Mouse (Mus musculus) midbrain, embryonic 12.5 days (tissue): ENCODE data around the gene Smim6. TPM values are rescaled to one million over a fixed set of nuclear protein-coding genes. Genes with fewer than 3 reads are reported as not detected.

Source experiments
- ATAC-seq: fragments of 200-750 bp; cut with Nextera tagmentation; 2 replicates; pipeline ENCODE4 v1.8.0; 2017; ENCODE audit warnings: low read depth, moderate TSS enrichment, moderate library complexity; ENCODE audit not compliant: low FRiP score
- H3K27ac ChIP-seq: fragments of 300-500 bp; sonication (generic); replicated peaks from 2 replicates; pipeline ENCODE4 v1.5.1; 2016; ENCODE audit warnings: mild to moderate bottlenecking
- H3K27me3 ChIP-seq: fragments of 300-500 bp; sonication (generic); 2 replicates; pipeline ENCODE4 v1.6.1; 2016; ENCODE audit warnings: mild to moderate bottlenecking
- H3K36me3 ChIP-seq: fragments of 300-500 bp; sonication (generic); 2 replicates; pipeline ENCODE4 v1.6.1; 2016
- H3K4me1 ChIP-seq: fragments of 300-500 bp; sonication (generic); 2 replicates; pipeline ENCODE4 v1.6.1; 2016
- H3K4me2 ChIP-seq: fragments of 300-500 bp; sonication (generic); replicated peaks from 2 replicates; pipeline ENCODE4 v1.6.1; 2016; ENCODE audit warnings: mild to moderate bottlenecking, moderate library complexity
- H3K4me3 ChIP-seq: fragments of 300-500 bp; sonication (generic); 2 replicates; pipeline ENCODE4 v1.5.1; 2016; ENCODE audit warnings: mild to moderate bottlenecking
- H3K9ac ChIP-seq: fragments of 300-500 bp; sonication (generic); replicated peaks from 2 replicates; pipeline ENCODE4 v1.6.1; 2016; ENCODE audit warnings: mild to moderate bottlenecking, moderate library complexity
- H3K9me3 ChIP-seq: fragments of 300-500 bp; sonication (generic); 2 replicates; pipeline ENCODE4 v1.6.1; 2016; ENCODE audit warnings: mild to moderate bottlenecking
- WGBS: fragments of 180-500 bp; shearing (Covaris S2); methylation state at CpG from one replicate; pipeline ENCODE4 v1.1.7; 2016; 5-methylcytosine and 5-hydroxymethylcytosine counted together
- polyA plus RNA-seq: library from polyadenylated mRNA; unstranded; fragments of >200 nt; fragmentation: Nextera tagmentation; extraction: Ambion mirVana; gene quantifications from 2 replicates; pipeline ENCODE4 v1.2.1, GENCODE M21; 2016

Gene Smim6
- polyA plus RNA-seq, 1 experiment from 2014 or later: 0.98 TPM

DNA sequence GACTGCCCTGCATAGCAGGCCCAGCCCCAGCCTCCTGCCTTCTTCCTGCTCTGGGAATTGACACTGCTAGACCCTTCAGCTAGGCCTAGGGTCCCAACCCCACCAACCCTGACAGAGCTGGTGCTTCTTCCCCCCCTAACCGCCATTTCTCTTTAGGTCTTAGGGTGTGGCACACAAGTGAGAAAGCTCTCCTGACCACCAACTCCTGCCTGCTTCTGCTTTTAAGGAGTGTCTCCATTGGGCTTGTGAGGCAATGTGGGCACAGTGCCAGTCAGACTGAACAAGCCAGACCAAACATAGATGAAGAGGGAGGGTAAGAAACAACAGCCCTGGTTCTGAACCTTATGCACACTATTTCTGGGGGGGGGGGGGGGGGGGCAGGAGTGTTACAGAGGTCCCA, 9.0 kb upstream of the Smim6 start:
- Histone ChIP-seq H3K4me2 (no peak overlapping the region), H3K4me3 (no peak overlapping the region), H3K27me3 (no peaks in the 10 kb centered on the region), H3K4me1 (peaks cover 24% of the 10 kb centered on the region), H3K9ac (no peak overlapping the region), H3K9me3 (no peaks in the 10 kb centered on the region), H3K36me3 (no peaks in the 10 kb centered on the region), H3K27ac (no peak overlapping the region)
- no peak for ATAC-seq
- WGBS: 89% methylated on average over 1 of the region's 1 CpGs

DNA sequence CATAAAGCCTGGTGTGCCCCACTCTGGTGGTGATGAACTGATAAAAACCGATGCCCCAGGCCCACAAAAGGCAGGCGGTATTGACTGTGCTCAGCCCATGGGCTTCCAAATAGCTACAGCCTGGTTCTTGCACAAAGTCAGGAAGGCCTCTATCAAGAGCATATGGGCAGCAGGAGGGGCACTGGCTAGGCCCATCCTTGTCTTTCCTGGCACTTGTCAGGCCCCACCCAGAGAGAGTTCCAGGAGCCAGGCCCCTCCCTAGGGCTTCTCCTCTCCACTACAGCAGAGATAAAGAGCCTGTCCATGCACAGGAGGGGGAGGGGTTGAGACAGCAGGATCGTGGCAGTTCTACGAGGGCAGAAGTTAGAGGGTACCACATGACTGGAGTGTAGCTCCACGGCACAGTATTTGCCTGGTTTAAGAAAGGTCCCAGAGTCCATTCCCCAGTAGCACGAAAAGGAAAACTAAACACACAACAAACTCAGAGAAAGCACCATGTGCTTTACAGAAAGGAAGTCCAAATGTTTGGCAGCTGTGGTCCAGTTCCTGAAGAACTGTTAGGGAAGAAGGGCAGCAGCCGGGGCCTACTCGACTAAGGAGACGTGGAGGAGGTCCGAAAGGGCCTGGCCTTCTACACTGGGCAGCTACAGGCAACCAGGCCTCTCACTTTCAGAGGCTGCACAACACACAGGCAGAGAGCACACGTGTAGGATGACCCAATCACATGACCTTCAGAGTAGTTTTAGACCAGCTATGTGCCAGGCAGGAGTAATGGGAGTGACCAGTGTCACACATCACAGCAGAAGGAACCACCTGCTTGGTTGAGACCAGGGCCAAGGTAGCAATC, 8.2 kb upstream of the Smim6 start:
- no peak overlapping the region for H3K9ac ChIP-seq
- H3K9me3 ChIP-seq: no peaks in the 10 kb centered on the region
- H3K27ac ChIP-seq: no peak overlapping the region
- no peaks in the 10 kb centered on the region for H3K36me3 ChIP-seq
- 77% methylated on average over 11 of the region's 11 CpGs for WGBS
- H3K4me3 ChIP-seq: no peak overlapping the region
- no peak for ATAC-seq
- no peak overlapping the region for H3K4me2 ChIP-seq
- peaks cover 24% of the 10 kb centered on the region for H3K4me1 ChIP-seq
- H3K27me3 ChIP-seq: no peaks in the 10 kb centered on the region

- no peaks in the 10 kb centered on the region for H3K36me3 ChIP-seq
- no peak overlapping the region for H3K4me2 ChIP-seq
- H3K9me3 ChIP-seq: no peaks in the 10 kb centered on the region
- no peak overlapping the region for H3K9ac ChIP-seq
- H3K4me1 ChIP-seq: peaks cover 24% of the 10 kb centered on the region; the same call in 1 of the 2 replicates
- 88% methylated on average over 8 of the region's 8 CpGs for WGBS
- no peak for ATAC-seq
- H3K27me3 ChIP-seq: no peaks in the 10 kb centered on the region
- H3K4me3 ChIP-seq: no peak overlapping the region
- no peak overlapping the region for H3K27ac ChIP-seq
Measured at GRCm38 (mm10) chr11:115904231-115904955, 7.4 kb upstream of the Smim6 start.

DNA sequence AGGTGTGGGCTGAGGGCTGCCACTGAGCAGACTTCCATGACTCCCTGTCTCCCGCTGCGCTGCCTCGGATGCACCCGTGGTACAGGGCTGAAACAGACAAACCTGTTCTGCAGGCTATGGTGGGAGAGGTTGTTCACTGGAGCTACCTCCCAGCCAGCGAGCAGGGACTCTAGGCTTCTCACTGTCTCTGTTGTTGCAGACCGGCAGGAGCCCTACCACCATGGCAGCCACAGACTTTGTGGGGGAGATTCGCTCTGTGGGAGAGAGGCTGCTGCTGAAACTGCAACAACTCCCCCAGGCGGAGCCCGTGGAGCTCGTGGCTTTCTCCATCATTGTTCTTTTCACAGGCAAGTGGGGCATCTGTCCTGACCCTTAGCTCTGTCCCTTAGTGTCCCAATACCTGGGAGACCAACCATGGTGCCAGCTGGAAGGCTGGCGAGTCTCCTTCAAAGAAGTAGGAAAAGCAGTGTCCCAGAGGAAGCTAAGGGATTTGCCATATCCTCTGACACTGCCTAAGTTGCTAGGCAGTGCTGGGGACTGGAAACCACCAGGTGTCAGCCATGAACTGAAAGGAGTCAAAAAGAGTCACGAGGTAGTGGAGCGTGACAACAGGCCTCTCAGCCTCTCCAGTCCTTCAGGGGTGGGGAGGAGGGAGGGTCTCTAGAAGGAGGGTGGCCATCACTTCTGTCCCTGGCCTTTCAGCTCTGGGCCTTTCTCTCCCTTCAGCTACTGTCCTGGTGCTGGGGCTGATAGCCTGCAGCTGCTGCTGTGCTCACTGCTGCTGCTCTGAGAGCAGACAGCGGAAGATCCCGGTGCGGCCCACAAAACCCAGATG, 6.6 kb upstream of the Smim6 start:
- Histone ChIP-seq H3K9ac (no peak overlapping the region), H3K36me3 (no peaks in the 10 kb centered on the region), H3K27me3 (no peaks in the 10 kb centered on the region), H3K4me1 (peaks cover 17% of the 10 kb centered on the region; the same call in 1 of the 2 replicates), H3K9me3 (no peaks in the 10 kb centered on the region), H3K4me3 (no peak overlapping the region), H3K27ac (peak overlapping the region; percentile 25; the same call in 1 of the 2 replicates), H3K4me2 (no peak overlapping the region)
- no peak for ATAC-seq
- WGBS: 49% methylated on average over 16 of the region's 16 CpGs

- no peak for ATAC-seq
- H3K4me1 ChIP-seq: peaks cover 9% of the 10 kb centered on the region; the same call in 1 of the 2 replicates
- no peak overlapping the region for H3K27ac ChIP-seq
- no peak overlapping the region for H3K9ac ChIP-seq
- no peak overlapping the region for H3K4me3 ChIP-seq
- H3K4me2 ChIP-seq: no peak overlapping the region
- WGBS: 73% methylated on average over 3 of the region's 3 CpGs
- H3K9me3 ChIP-seq: no peaks in the 10 kb centered on the region
- H3K36me3 ChIP-seq: no peaks in the 10 kb centered on the region
- H3K27me3 ChIP-seq: no peaks in the 10 kb centered on the region
Measured at GRCm38 (mm10) chr11:115906116-115906515, 5.7 kb upstream of the Smim6 start.

GRCm38 (mm10) chr11:115906521-115906920, 5.3 kb upstream of the Smim6 start:
- H3K27ac ChIP-seq: no peak overlapping the region
- H3K9ac ChIP-seq: no peak overlapping the region
- no peaks in the 10 kb centered on the region for H3K27me3 ChIP-seq
- no peak overlapping the region for H3K4me3 ChIP-seq
- no peaks in the 10 kb centered on the region for H3K9me3 ChIP-seq
- peaks cover 6% of the 10 kb centered on the region; the same call in 1 of the 2 replicates for H3K4me1 ChIP-seq
- WGBS: 88% methylated on average over 5 of the region's 5 CpGs
- no peak overlapping the region for H3K4me2 ChIP-seq
- no peaks in the 10 kb centered on the region for H3K36me3 ChIP-seq
- no peak for ATAC-seq

- no peaks in the 10 kb centered on the region for H3K27me3 ChIP-seq
- H3K4me2 ChIP-seq: no peak overlapping the region
- H3K9me3 ChIP-seq: no peaks in the 10 kb centered on the region
- H3K36me3 ChIP-seq: peaks cover 23% of the 10 kb centered on the region
- H3K4me3 ChIP-seq: no peak overlapping the region
- 94% methylated on average over 5 of the region's 5 CpGs for WGBS
- no peak overlapping the region for H3K9ac ChIP-seq
- ATAC-seq: no peak
- no peaks in the 10 kb centered on the region for H3K4me1 ChIP-seq
- no peak overlapping the region for H3K27ac ChIP-seq
Measured at GRCm38 (mm10) chr11:115911134-115911561, 669 bp upstream of the Smim6 start.

GRCm38 (mm10) chr11:115916579-115916978, 4.8 kb downstream of the Smim6 start:
- Histone ChIP-seq H3K36me3 (peaks cover 37% of the 10 kb centered on the region), H3K4me1 (no peaks in the 10 kb centered on the region), H3K27me3 (no peaks in the 10 kb centered on the region), H3K9me3 (no peaks in the 10 kb centered on the region), H3K9ac (no peak overlapping the region), H3K27ac (no peak overlapping the region), H3K4me3 (no peak overlapping the region), H3K4me2 (no peak overlapping the region)
- no peak for ATAC-seq
- WGBS: 92% methylated on average over 4 of the region's 4 CpGs

DNA sequence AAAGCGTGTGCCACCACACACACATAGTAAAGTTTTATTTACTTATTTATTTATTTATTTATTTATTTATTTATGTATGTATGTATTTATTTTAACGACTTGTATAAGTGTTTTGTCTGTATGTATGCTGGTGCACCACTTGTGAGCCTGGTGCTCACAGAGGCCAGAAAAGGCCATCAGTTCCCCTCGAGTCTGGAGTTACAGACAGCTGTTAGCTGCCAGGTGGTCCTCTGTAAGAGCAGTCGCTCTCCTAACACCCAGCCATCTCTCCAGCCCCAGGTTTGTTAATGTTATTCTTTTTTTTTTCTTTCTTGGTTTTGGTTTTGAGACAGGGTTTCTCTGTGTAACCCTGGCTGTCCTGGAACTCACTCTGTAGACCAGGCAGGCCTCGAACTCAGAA, 6.8 kb downstream of the Smim6 start:
- Histone ChIP-seq H3K27me3 (no peaks in the 10 kb centered on the region), H3K36me3 (peaks cover 46% of the 10 kb centered on the region), H3K27ac (no peak overlapping the region), H3K9me3 (no peaks in the 10 kb centered on the region), H3K4me2 (no peak overlapping the region), H3K4me3 (no peak overlapping the region), H3K4me1 (no peaks in the 10 kb centered on the region), H3K9ac (no peak overlapping the region)
- ATAC-seq: no peak
- WGBS: 91% methylated on average over 5 of the region's 5 CpGs

GRCm38 (mm10) chr11:115919073-115919472, 7.3 kb downstream of the Smim6 start:
- H3K9ac ChIP-seq: no peak overlapping the region
- H3K9me3 ChIP-seq: no peaks in the 10 kb centered on the region
- no peak overlapping the region for H3K27ac ChIP-seq
- no peak for ATAC-seq
- H3K27me3 ChIP-seq: no peaks in the 10 kb centered on the region
- H3K4me2 ChIP-seq: no peak overlapping the region
- no peak overlapping the region for H3K4me3 ChIP-seq
- H3K4me1 ChIP-seq: no peaks in the 10 kb centered on the region
- peaks cover 48% of the 10 kb centered on the region for H3K36me3 ChIP-seq
- 95% methylated on average over 5 of the region's 5 CpGs for WGBS

DNA sequence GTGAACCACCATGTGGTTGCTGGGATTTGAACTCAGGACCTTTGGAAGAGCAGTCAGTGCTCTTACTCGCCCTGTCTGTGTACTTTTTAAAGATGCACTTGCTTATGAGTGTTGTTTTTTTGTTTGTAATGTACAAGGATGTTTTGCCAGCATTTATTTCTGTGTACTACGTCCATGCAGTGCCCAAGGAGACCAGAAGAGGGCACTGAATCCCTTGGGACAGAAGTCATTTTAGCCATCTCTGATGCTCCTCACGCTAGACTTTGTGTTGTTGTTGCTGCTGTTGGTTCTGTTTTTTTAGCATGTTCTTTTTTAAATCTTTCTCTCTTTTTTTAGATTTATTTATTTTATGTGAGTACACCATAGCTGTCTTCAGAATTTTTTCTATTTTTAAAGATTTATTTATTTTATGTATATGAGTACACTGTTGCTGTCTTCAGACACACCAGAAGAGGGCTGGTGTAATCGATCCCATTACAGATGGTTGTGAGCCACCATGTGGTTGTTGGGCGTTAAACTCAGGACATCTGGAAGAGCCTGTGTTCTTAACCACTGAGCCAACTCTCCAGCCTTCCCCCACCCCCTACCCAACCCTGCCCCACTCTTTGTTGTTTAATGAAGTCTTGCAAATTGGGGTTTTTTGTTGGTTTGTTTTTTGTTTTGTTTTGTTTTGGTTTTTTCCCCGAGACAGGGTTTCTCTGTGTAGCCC, 8.4 kb downstream of the Smim6 start:
- no peaks in the 10 kb centered on the region for H3K27me3 ChIP-seq
- peaks cover 48% of the 10 kb centered on the region for H3K36me3 ChIP-seq
- H3K4me2 ChIP-seq: no peak overlapping the region
- WGBS: 55% methylated on average over 6 of the region's 6 CpGs
- H3K4me3 ChIP-seq: no peak overlapping the region
- H3K9ac ChIP-seq: no peak overlapping the region
- H3K4me1 ChIP-seq: no peaks in the 10 kb centered on the region
- H3K9me3 ChIP-seq: no peaks in the 10 kb centered on the region
- no peak for ATAC-seq
- H3K27ac ChIP-seq: no peak overlapping the region
